Mouse (Mus musculus): ENCODE results near the gene Tnr. TPM values are rescaled to one million over a fixed set of nuclear protein-coding genes. Genes with fewer than 3 reads are reported as not detected.

Tnr gene
- polyA plus RNA-seq, 1 experiment from 2014 or later = 0.09 TPM

- H3K9me3 ChIP-seq (ENCODE audit: control insufficient read depth, low read length) = no peaks in the 10 kb centered on the region
- ATAC-seq (ENCODE audit: low read depth) = no peak
- 89% methylated on average over 4 of the region's 4 CpGs for WGBS
- H3K27me3 ChIP-seq (ENCODE audit: control insufficient read depth, insufficient read depth, low read depth, low read length) = no peaks in the 10 kb centered on the region
- H3K4me3 ChIP-seq (ENCODE audit: low read length) = no peak overlapping the region
- no peaks in the 10 kb centered on the region for H3K4me1 ChIP-seq (replicated peaks; ENCODE audit: control insufficient read depth, insufficient read depth, low read length)
- no peaks in the 10 kb centered on the region for H3K36me3 ChIP-seq (ENCODE audit: control insufficient read depth, insufficient read depth, low read length)
- no peak overlapping the region for H3K9ac ChIP-seq (ENCODE audit: low read length)
- no peak overlapping the region for H3K4me2 ChIP-seq (ENCODE audit: low read depth, low read length)
- no peak overlapping the region for H3K27ac ChIP-seq (ENCODE audit: low read length)
These were observed 115.8 kb downstream of the Tnr start for GRCm38 (mm10) chr1:159639408-159639807.

- no peaks in the 10 kb centered on the region for H3K27me3 ChIP-seq (ENCODE audit: control insufficient read depth, insufficient read depth, low read depth, low read length)
- no peak for ATAC-seq (ENCODE audit: low read depth)
- no peaks in the 10 kb centered on the region for H3K36me3 ChIP-seq (ENCODE audit: control insufficient read depth, insufficient read depth, low read length)
- no peak overlapping the region for H3K4me3 ChIP-seq (ENCODE audit: low read length)
- H3K9me3 ChIP-seq (ENCODE audit: control insufficient read depth, low read length) = no peaks in the 10 kb centered on the region
- no peak overlapping the region for H3K9ac ChIP-seq (ENCODE audit: low read length)
- no peak overlapping the region for H3K4me2 ChIP-seq (ENCODE audit: low read depth, low read length)
- 81% methylated on average over 4 of the region's 4 CpGs for WGBS
- H3K27ac ChIP-seq (ENCODE audit: low read length) = no peak overlapping the region
- no peaks in the 10 kb centered on the region for H3K4me1 ChIP-seq (replicated peaks; ENCODE audit: control insufficient read depth, insufficient read depth, low read length)
These were observed 122.2 kb downstream of the Tnr start for GRCm38 (mm10) chr1:159645719-159646118.

- WGBS = 38% methylated on average over 4 of the region's 4 CpGs
These were observed 126.9 kb downstream of the Tnr start for GRCm38 (mm10) chr1:159650486-159650885.

GRCm38 (mm10) chr1:159655241-159655640, 131.7 kb downstream of the Tnr start:
- no peak for ATAC-seq (ENCODE audit: low read depth)
- 67% methylated on average over 3 of the region's 3 CpGs for WGBS
- Histone ChIP-seq H3K4me3 (ENCODE audit: low read length) (no peak overlapping the region), H3K4me2 (ENCODE audit: low read depth, low read length) (no peak overlapping the region), H3K27me3 (ENCODE audit: control insufficient read depth, insufficient read depth, low read depth, low read length) (no peaks in the 10 kb centered on the region), H3K36me3 (ENCODE audit: control insufficient read depth, insufficient read depth, low read length) (no peaks in the 10 kb centered on the region), H3K9me3 (ENCODE audit: control insufficient read depth, low read length) (no peaks in the 10 kb centered on the region), H3K9ac (ENCODE audit: low read length) (no peak overlapping the region), H3K4me1 (replicated peaks; ENCODE audit: control insufficient read depth, insufficient read depth, low read length) (no peaks in the 10 kb centered on the region), H3K27ac (ENCODE audit: low read length) (no peak overlapping the region)

More at GRCm38 (mm10) chr1:159650486-159650885, 126.9 kb downstream of the Tnr start:
- Histone ChIP-seq H3K27ac (ENCODE audit: low read length) (no peak overlapping the region), H3K9me3 (ENCODE audit: control insufficient read depth, low read length) (no peaks in the 10 kb centered on the region), H3K4me1 (replicated peaks; ENCODE audit: control insufficient read depth, insufficient read depth, low read length) (no peaks in the 10 kb centered on the region), H3K4me3 (ENCODE audit: low read length) (no peak overlapping the region), H3K9ac (ENCODE audit: low read length) (no peak overlapping the region), H3K4me2 (ENCODE audit: low read depth, low read length) (no peak overlapping the region), H3K36me3 (ENCODE audit: control insufficient read depth, insufficient read depth, low read length) (no peaks in the 10 kb centered on the region), H3K27me3 (ENCODE audit: control insufficient read depth, insufficient read depth, low read depth, low read length) (no peaks in the 10 kb centered on the region)
- ATAC-seq (ENCODE audit: low read depth) = no peak

- Histone ChIP-seq H3K4me2 (ENCODE audit: low read depth, low read length) (no peak overlapping the region), H3K36me3 (ENCODE audit: control insufficient read depth, insufficient read depth, low read length) (no peaks in the 10 kb centered on the region), H3K4me1 (replicated peaks; ENCODE audit: control insufficient read depth, insufficient read depth, low read length) (no peaks in the 10 kb centered on the region), H3K27ac (ENCODE audit: low read length) (no peak overlapping the region), H3K9ac (ENCODE audit: low read length) (no peak overlapping the region), H3K9me3 (ENCODE audit: control insufficient read depth, low read length) (no peaks in the 10 kb centered on the region), H3K27me3 (ENCODE audit: control insufficient read depth, insufficient read depth, low read depth, low read length) (no peaks in the 10 kb centered on the region), H3K4me3 (ENCODE audit: low read length) (no peak overlapping the region)
- WGBS = 45% methylated on average over 11 of the region's 11 CpGs
- ATAC-seq (ENCODE audit: low read depth) = no peak
These were observed 134.4 kb downstream of the Tnr start for GRCm38 (mm10) chr1:159657856-159658542.

- Histone ChIP-seq H3K4me1 (replicated peaks; ENCODE audit: control insufficient read depth, insufficient read depth, low read length) (no peaks in the 10 kb centered on the region), H3K27me3 (ENCODE audit: control insufficient read depth, insufficient read depth, low read depth, low read length) (no peaks in the 10 kb centered on the region), H3K27ac (ENCODE audit: low read length) (no peak overlapping the region), H3K9ac (ENCODE audit: low read length) (no peak overlapping the region), H3K36me3 (ENCODE audit: control insufficient read depth, insufficient read depth, low read length) (no peaks in the 10 kb centered on the region), H3K4me2 (ENCODE audit: low read depth, low read length) (no peak overlapping the region), H3K9me3 (ENCODE audit: control insufficient read depth, low read length) (no peaks in the 10 kb centered on the region), H3K4me3 (ENCODE audit: low read length) (no peak overlapping the region)
- 56% methylated on average over 6 of the region's 6 CpGs for WGBS
- no peak for ATAC-seq (ENCODE audit: low read depth)
These were observed 137.3 kb downstream of the Tnr start for GRCm38 (mm10) chr1:159660620-159661501.

- no peak for ATAC-seq (ENCODE audit: low read depth)
- Histone ChIP-seq H3K9me3 (ENCODE audit: control insufficient read depth, low read length) (no peaks in the 10 kb centered on the region), H3K27ac (ENCODE audit: low read length) (no peak overlapping the region), H3K9ac (ENCODE audit: low read length) (no peak overlapping the region), H3K27me3 (ENCODE audit: control insufficient read depth, insufficient read depth, low read depth, low read length) (no peaks in the 10 kb centered on the region), H3K4me1 (replicated peaks; ENCODE audit: control insufficient read depth, insufficient read depth, low read length) (no peaks in the 10 kb centered on the region), H3K4me3 (ENCODE audit: low read length) (no peak overlapping the region), H3K36me3 (ENCODE audit: control insufficient read depth, insufficient read depth, low read length) (no peaks in the 10 kb centered on the region), H3K4me2 (ENCODE audit: low read depth, low read length) (no peak overlapping the region)
- WGBS = 70% methylated on average over 3 of the region's 3 CpGs
These were observed 140.9 kb downstream of the Tnr start for GRCm38 (mm10) chr1:159664496-159664895.

GRCm38 (mm10) chr1:159664945-159665344, 141.4 kb downstream of the Tnr start:
- WGBS = 80% methylated on average over 4 of the region's 4 CpGs
- Histone ChIP-seq H3K9ac (ENCODE audit: low read length) (no peak overlapping the region), H3K36me3 (ENCODE audit: control insufficient read depth, insufficient read depth, low read length) (no peaks in the 10 kb centered on the region), H3K9me3 (ENCODE audit: control insufficient read depth, low read length) (no peaks in the 10 kb centered on the region), H3K27ac (ENCODE audit: low read length) (no peak overlapping the region), H3K4me3 (ENCODE audit: low read length) (no peak overlapping the region), H3K27me3 (ENCODE audit: control insufficient read depth, insufficient read depth, low read depth, low read length) (no peaks in the 10 kb centered on the region), H3K4me2 (ENCODE audit: low read depth, low read length) (no peak overlapping the region), H3K4me1 (replicated peaks; ENCODE audit: control insufficient read depth, insufficient read depth, low read length) (no peaks in the 10 kb centered on the region)
- ATAC-seq (ENCODE audit: low read depth) = no peak

- Histone ChIP-seq H3K4me1 (replicated peaks; ENCODE audit: control insufficient read depth, insufficient read depth, low read length) (peaks cover 4% of the 10 kb centered on the region; the same call in 1 of the 2 replicates), H3K27me3 (ENCODE audit: control insufficient read depth, insufficient read depth, low read depth, low read length) (no peaks in the 10 kb centered on the region), H3K4me3 (ENCODE audit: low read length) (peak overlapping the region; percentile 2; the same call in 1 of the 2 replicates), H3K9ac (ENCODE audit: low read length) (no peak overlapping the region), H3K36me3 (ENCODE audit: control insufficient read depth, insufficient read depth, low read length) (no peaks in the 10 kb centered on the region), H3K4me2 (ENCODE audit: low read depth, low read length) (peak overlapping the region; percentile 35; the same call in 1 of the 2 replicates), H3K9me3 (ENCODE audit: control insufficient read depth, low read length) (no peaks in the 10 kb centered on the region), H3K27ac (ENCODE audit: low read length) (no peak overlapping the region)
- ATAC-seq (ENCODE audit: low read depth) = peak; percentile 73
- 35% methylated on average over 16 of the region's 16 CpGs for WGBS
These were observed 147.1 kb downstream of the Tnr start for GRCm38 (mm10) chr1:159670629-159671150.

All from lung, embryonic 16.5 days (tissue).